ENCODE assay signal across 8 mouse cellular contexts in genomic region chr11:86464275-86464674, GRCm38 (mm10). TPM values are rescaled to one million over a fixed set of nuclear protein-coding genes. Genes with fewer than 3 reads are reported as not detected.
DNase-seq lines count a peak whose midpoint lies in the region; ATAC-seq and TF ChIP-seq lines count a peak whose summit lies in the region.
"Not testable (repeated sequence)": the region's sequence is repeated elsewhere in the genome, so short reads cannot be mapped to it uniquely, and the experiment has no call there.

No protein-coding gene starts in this region.

- DNase-seq in MEL (ENCODE audit: low read depth, low spot score) = peak; percentile 92
- peak; percentile 81 for DNase-seq in c-Kit-positive CD71-negative TER-119-negative erythroid progenitor cells, embryonic 14.5 days (ENCODE audit: low read depth)
- DNase-seq in forebrain, embryonic 10.5 days (ENCODE audit: extremely low spot score, low spot score) = peak; percentile 68
- DNase-seq in heart, postnatal 4 days = peak; percentile 74
- peak; percentile 45 for DNase-seq in layer of hippocampus, adult 9-10 months (ENCODE audit: low spot score)
- DNase-seq in lung, embryonic 14.5 days = peak; percentile 91
- peak; percentile 85 for DNase-seq in retina, embryonic 14.5 days (ENCODE audit: low spot score)
- DNase-seq in thymus, postnatal 0 days (ENCODE audit: low spot score) = peak; percentile 86

- not testable (repeated sequence) for ATAC-seq in lung, embryonic 14.5 days (ENCODE audit: insufficient read depth)

- H3K4me1 ChIP-seq in MEL (ENCODE audit: control insufficient read depth in 1 of 2, insufficient read depth in 2 of 2, low read length in 2 of 2); lung, embryonic 14.5 days (ENCODE audit: insufficient read depth): not testable (repeated sequence)
- H3K4me1 ChIP-seq in forebrain, embryonic 10.5 days = peaks cover 13% of the 10 kb centered on the region

- H3K9me3 ChIP-seq in MEL (replicated peaks; ENCODE audit: insufficient read depth, low read length); forebrain, embryonic 10.5 days; lung, embryonic 14.5 days (ENCODE audit: low read depth, low read length): not testable (repeated sequence)

- TF ChIP-seq RAD21 in MEL (IDR thresholded peaks at IDR 0.05; ENCODE audit: low read depth, low read length) = peak; percentile 69

- not testable (repeated sequence) for H3K4me3 ChIP-seq in MEL (ENCODE audit: control insufficient read depth in 1 of 2, insufficient read depth in 1 of 2, low read depth in 2 of 2, low read length in 2 of 2); forebrain, embryonic 10.5 days; lung, embryonic 14.5 days (ENCODE audit: low read depth, low read length)

- TF ChIP-seq EP300 in MEL (IDR thresholded peaks at IDR 0.05; ENCODE audit: low read depth in 1 of 2, low read length in 2 of 2) = not testable (repeated sequence)

- H3K27ac ChIP-seq in MEL (ENCODE audit: control insufficient read depth, low read depth, low read length); forebrain, embryonic 10.5 days; lung, embryonic 14.5 days (ENCODE audit: low read depth): not testable (repeated sequence)

- H3K4me2 ChIP-seq in lung, embryonic 14.5 days = not testable (repeated sequence)

- not testable (repeated sequence) for H3K79me2 ChIP-seq in MEL (ENCODE audit: control insufficient read depth, insufficient read depth, low read length, poor library complexity)

- H3K36me3 ChIP-seq in MEL (ENCODE audit: control insufficient read depth in 1 of 2, insufficient read depth in 2 of 2, low read length in 2 of 2); forebrain, embryonic 10.5 days (replicated peaks); lung, embryonic 14.5 days (ENCODE audit: insufficient read depth): not testable (repeated sequence)

- WGBS in forebrain, embryonic 10.5 days = 24% methylated on average over 8 of the region's 8 CpGs
- 14% methylated on average over 8 of the region's 8 CpGs for WGBS in lung, embryonic 14.5 days

- peak; percentile 51 to 72 (median 60) for TF ChIP-seq CTCF in MEL (IDR thresholded peaks at IDR 0.05 in 2 of 3, conservative IDR thresholded peaks at IDR 0.05 in 1 of 3; ENCODE audit: control insufficient read depth in 1 of 3, insufficient read depth in 1 of 3, low read depth in 2 of 3, low read length in 3 of 3, poor library complexity in 1 of 3, severe bottlenecking in 1 of 3)
- peak; percentile 74 for TF ChIP-seq CTCF in lung, embryonic 14.5 days (IDR thresholded peaks at IDR 0.05; ENCODE audit: low read depth)

- H3K9ac ChIP-seq in MEL (ENCODE audit: control insufficient read depth, low read depth, low read length, poor library complexity, severe bottlenecking); lung, embryonic 14.5 days: not testable (repeated sequence)

- not testable (repeated sequence) for H3K27me3 ChIP-seq in MEL (ENCODE audit: control insufficient read depth in 1 of 2, insufficient read depth in 2 of 2, low read length in 2 of 2); forebrain, embryonic 10.5 days (ENCODE audit: poor library complexity, severe bottlenecking); lung, embryonic 14.5 days (ENCODE audit: insufficient read depth, low read length)

- not testable (repeated sequence) for TF ChIP-seq POLR2A in MEL (IDR thresholded peaks at IDR 0.05; ENCODE audit: control insufficient read depth in 1 of 2, insufficient read depth in 1 of 2, low read depth in 1 of 2, low read length in 2 of 2, poor library complexity in 1 of 2)

TF ChIP-seq in MEL, 35 proteins besides CTCF, POLR2A, EP300 and RAD21:
- TF ChIP-seq SMC3 (IDR thresholded peaks at IDR 0.05; ENCODE audit: low read depth, low read length) = peak; percentile 77
- peak; percentile 88 for TF ChIP-seq ZNF384 (IDR thresholded peaks at IDR 0.05; ENCODE audit: low read depth, low read length)
- peak; percentile 53 for TF ChIP-seq ZC3H11A (IDR thresholded peaks at IDR 0.05; ENCODE audit: low read depth, low read length)

RNA-seq across cellular contexts. Expression of gene Rnft1, which starts 20.2 kb away (rescaled TPM):
- total RNA-seq in MEL (2012; rRNA removed) = 40.3 and 42.0 TPM in 2 replicates
- polyA plus RNA-seq in MEL (2012; ENCODE audit: insufficient read depth in 1 of 2, insufficient read length in 2 of 2, low read depth in 1 of 2, low replicate concordance in 2 of 2, missing spikeins in 1 of 2) = 10 to 100 TPM in 1 of 2 experiments, not detected in 1; 38.1 TPM
- polyA plus RNA-seq in forebrain, embryonic 10.5 days (2016; fragmentation: Nextera tagmentation; extraction: Ambion mirVana) = 21.8 and 22.4 TPM in 2 replicates
- 10 to 100 TPM; 28.9 to 33.1 TPM for total RNA-seq in heart, postnatal 4 days (2021)
- polyA plus RNA-seq in lung, embryonic 14.5 days (2014; fragmentation: Nextera tagmentation; extraction: Ambion mirVana) = 43.2 and 49.0 TPM in 2 replicates
- polyA plus RNA-seq in thymus, postnatal 0 days (2015; fragmentation: Nextera tagmentation; extraction: Ambion mirVana) = 41.4 and 42.7 TPM in 2 replicates
